Mouse (Mus musculus) heart, postnatal 14 days (tissue): Measurements from ENCODE around the gene Nacc1. TPM values are rescaled to one million over a fixed set of nuclear protein-coding genes. Genes with fewer than 3 reads are reported as not detected.

Experiments
- DNase-seq, 2 experiments: peaks; one replicate each; pipeline ENCODE4 v3.0.0; 2021 to 2022
- intact Hi-C: fragments of 180-260 bp; cut with DNase I; formaldehyde crosslinking; loops from one replicate; pipeline ENCODE4 v1.15.1; 2025
- total RNA-seq, 2 experiments: library from RNA; stranded (reverse); gene quantifications; 2 replicates each; pipeline ENCODE4 v1.2.3; 2021

The Nacc1 gene
- total RNA-seq, 2 experiments from 2014 or later, result 35.6 to 40.5 TPM

DNA sequence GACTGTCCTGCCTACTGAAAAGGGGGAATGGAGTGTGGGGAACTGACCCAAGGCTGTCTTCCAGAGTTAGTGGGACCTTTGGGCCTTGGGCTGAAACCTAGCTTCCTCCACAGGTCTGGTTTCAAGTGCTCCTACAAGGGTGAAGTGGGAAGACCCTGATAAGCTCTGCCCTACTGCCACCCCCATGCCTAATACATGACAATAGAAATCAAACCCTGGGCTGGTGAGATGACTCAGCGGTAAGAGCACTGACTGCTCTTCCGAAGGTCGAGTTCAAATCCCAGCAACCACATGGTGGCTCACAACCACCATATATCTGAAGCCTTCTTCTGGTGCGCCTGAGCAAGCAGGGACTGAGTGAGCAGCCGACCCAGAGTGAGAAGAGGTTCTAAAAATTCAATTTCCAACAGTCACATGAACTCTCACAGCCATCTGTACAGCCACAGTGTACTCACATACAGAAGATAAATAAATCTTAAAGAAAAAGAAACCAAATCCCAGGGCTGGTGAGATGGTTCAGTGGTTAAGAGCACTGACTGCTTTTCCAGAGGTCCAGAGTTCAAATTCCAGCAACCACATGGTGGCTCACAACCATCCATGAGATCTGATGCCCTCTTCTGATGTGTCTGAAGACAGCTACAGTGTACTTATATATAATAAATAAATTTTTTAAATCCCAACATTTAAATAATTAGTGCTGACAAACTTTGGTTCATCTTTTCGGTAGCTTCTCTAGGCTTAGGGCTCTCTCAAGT lies 18.8 kb downstream of the Nacc1 start:
- intact Hi-C loops, result no loop called here
- no peak for DNase-seq

DNA sequence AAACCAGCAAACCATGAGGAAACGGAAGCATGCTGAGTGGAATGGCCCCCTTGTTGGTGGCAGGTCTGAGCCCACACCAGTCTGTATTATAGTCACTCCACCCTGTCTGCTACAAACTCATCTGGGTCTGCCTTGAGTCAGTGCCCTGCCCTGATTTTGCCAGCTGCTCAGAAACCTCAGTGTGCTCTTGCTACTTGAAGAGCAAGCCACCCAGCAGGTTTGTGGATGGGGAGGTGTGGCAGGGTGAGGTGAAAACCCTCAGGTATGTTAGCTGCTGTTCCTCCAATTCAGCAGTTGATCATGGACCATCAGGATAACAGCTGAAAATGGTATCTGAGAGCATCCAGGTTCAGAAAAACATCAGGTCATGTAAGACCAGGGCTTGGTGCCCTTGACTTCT lies 19.6 kb downstream of the Nacc1 start:
- intact Hi-C loops, result no loop called here
- no peak for DNase-seq

DNA sequence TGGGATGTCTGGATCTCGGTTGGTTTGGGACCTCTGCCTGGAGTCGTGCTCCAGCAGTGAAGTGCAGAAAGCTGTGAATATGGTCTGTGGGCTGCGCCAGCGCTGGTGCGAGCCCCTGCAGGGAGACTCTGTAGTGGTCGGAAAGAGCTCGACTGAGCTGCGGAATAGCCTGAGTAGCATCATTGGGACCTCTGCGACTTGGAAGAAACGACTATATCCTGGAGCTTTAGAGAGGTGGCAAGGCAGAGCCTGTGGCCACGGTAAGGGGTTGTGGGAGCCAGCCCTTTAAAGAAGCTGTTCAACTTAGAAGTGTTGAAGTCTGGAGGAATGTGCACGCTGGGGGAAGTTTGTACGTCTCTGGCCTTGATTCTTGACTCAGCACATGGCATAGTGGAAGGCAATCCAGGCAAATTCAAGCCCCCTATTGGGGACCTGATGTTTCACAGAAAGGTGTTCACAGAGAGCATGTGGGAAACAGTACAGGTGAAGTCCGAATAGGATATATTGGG lies 22.2 kb downstream of the Nacc1 start:
- intact Hi-C loops, result no loop called here

GRCm38 (mm10) chr8:84664566-84665384 lies 22.9 kb downstream of the Nacc1 start:
- peak; percentile 76 to 80 for DNase-seq
- intact Hi-C loops, result loop anchor here (5.0 kb wide), 2 partner anchors 38 to 462 kb away; partner anchors contain the start of gene Lyl1

More for the DNA sequence above, 22.2 kb downstream of the Nacc1 start:
- DNase-seq, result no peak

- intact Hi-C loops, result loop anchor here (5.0 kb wide), 2 partner anchors 39 to 461 kb away; partner anchors contain the start of gene Lyl1
These were observed 24.0 kb downstream of the Nacc1 start for GRCm38 (mm10) chr8:84663483-84664327.

GRCm38 (mm10) chr8:84662581-84663065 lies 25.0 kb downstream of the Nacc1 start, which contains the start of gene Ier2:
Gene Ier2 (minus strand): TSS chr8:84662852.
- intact Hi-C loops, result loop anchor here (1.0 to 5.0 kb wide), 3 partner anchors 23 to 460 kb away; partner anchors contain the start of gene Lyl1
- DNase-seq, result peak; percentile 93 to 96

More at GRCm38 (mm10) chr8:84663483-84664327, 24.0 kb downstream of the Nacc1 start:
- DNase-seq, result peak; percentile 97 to 99

- peak; percentile 54 to 55 for DNase-seq
- intact Hi-C loops, result loop anchor here (1.0 to 5.0 kb wide), 3 partner anchors 23 to 460 kb away; partner anchors contain the start of gene Lyl1
These were observed 25.6 kb downstream of the Nacc1 start for GRCm38 (mm10) chr8:84661961-84662571.

DNA sequence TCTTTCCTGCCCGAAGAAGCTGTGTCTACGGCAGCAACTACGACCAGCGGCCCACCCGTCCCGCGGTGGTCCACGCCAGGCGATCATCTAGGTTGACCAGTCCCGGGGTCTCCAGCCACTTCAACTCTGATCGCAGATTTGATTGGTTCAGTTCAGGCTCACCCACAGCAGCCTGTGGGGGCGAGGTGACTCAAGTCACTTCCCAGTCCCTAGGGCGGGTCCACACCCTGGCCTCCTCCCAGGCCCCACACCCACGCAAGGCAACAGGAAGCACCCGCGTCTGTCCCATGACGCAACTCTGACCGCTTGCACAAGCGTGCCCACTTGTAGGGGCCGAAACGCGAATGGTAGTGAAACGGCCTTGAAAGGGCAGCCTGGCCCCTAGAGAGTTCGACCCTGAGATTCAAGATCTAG lies 26.2 kb downstream of the Nacc1 start:
- DNase-seq, result peak; percentile 91 to 92
- intact Hi-C loops, result loop anchor here (5.0 kb wide), 2 partner anchors 41 to 459 kb away; partner anchors contain the start of gene Lyl1

DNA sequence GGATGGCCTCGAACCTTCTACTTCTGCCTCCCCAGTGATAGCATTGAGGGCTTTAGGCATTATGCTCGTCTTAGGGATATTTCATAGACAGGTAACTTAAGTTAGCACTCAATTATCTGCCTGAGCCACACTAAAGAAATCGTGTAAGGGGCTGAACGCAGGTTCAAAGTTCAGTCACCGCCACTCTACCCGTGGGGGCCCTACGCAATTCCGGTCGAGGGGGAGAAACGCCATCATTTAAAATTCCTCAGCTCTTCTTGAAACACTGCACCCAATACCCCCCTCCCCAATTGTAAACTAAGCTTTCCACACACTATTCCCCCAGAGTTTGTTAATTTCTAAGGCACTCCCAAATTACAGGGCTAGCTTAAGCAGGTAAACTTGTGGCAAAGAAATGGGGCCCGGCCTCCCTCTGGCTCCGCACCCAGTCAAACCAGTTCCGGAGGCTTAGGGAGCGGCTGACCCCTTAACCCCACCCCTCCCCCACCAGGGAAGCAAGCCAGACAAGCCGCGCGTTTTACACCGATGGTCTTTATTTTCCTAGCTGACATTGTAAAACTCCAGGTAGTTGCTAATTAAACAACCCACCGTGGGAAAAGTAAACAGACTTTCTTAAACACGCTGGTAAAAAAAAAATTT lies 26.7 kb downstream of the Nacc1 start:
- peak; percentile 58 to 63 for DNase-seq

DNA sequence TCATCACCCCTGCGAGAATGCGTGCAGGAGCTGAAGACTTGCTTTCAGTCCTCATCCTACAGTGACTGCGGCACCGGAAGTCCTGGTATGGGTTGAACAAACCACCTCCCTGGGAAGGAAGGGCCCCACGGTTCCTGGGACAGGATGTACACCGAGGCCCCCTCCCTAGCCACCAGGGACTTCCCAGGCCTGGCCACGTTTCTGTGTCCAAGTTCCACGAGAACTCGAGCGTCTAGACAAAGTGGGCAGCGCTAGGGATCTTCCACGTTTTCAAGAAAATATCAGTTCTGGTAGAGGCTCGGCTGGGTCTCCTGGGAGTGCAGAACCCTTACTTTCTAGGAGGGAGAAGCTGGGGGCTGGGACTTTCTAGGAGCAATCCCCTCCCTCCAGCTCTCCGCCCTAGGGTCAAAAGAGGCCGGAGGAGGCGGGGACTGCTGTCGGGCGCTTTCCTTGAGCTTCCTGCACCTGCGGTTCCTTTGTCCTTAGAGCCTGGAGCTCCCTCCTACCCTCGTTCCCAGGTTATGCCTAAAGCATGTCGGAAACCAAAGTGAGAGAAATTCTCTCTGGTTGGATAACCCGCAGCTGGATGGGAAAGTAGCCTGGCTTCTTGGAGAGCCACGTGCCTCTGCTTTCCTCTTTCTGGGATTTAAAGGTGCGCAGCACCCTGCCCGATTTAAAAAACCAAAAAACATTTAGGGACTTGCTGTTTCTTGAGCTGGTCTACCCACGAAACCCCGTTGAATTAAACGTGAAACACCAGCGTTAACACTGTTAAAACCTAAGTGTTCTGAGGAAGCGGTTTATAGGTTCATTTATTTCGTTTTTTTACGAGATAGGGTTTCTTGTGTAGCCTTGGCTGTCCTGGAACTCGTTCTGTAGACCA lies 27.5 kb downstream of the Nacc1 start:
- intact Hi-C loops, result loop anchor here (5.0 kb wide), 2 partner anchors 42 to 458 kb away; partner anchors contain the start of gene Lyl1
- peak; percentile 74 to 75 for DNase-seq

More for the DNA sequence above, 26.7 kb downstream of the Nacc1 start:
- intact Hi-C loops, result loop anchor here (5.0 kb wide), 2 partner anchors 41 to 459 kb away; partner anchors contain the start of gene Lyl1

DNA sequence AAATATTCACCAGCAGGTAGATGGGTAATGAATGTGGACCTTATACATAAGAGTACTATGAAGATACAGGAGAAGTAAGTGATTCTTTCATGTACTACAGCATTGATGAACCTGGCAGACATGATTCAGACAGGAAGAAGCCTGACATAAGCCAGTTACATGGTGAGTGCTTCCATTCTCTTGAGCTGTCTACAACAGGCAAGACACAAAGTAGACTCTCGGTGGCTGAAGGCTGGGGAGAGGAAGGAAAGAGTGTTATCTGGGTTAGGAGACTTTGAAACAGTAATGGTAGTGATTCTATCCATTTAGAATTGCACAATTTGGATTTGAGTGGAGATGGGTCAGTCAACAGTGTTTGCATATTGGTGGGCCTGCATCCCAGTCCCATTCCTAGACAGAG lies 28.7 kb downstream of the Nacc1 start:
- no peak for DNase-seq
- intact Hi-C loops, result no loop called here

DNA sequence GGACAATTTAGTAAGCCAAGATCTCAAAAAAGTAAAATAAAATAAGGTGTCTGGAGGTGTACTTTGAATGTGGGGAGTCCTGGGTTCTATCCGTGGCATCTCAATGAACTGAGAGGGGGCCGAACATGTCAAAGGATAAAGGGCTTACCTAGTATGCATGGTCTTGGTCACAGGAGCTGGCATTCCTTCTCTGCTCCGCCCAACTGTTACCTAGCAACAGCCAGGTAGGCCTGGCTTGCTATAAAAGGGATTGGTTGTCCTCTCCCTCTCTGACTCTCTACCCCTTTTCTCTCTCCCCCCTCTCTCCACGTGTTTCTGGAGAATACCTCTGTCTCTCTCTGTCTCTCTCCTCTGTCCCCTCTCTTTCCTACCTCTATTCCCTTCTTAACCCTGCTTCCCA lies 30.0 kb downstream of the Nacc1 start:
- intact Hi-C loops, result no loop called here
- no peak for DNase-seq

DNA sequence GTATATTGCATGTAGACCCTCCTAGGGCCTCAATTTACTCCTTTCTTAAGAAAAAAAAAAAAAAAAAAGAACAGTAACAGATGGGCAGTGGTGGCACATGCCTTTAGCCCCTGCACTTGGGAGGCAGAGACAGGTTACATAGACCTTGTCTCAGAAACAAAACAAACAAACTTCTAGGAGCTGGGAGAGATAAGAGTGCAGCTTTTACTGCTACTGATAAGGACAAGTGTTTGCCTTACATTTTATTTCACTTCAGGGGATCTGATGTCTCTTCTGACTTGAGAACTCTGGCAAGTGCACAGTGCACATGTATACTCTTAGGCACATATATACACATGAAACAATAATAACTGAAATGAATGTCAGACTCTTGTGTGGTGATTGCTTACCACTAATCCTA lies 30.5 kb downstream of the Nacc1 start:
- no peak for DNase-seq
- intact Hi-C loops, result no loop called here

DNA sequence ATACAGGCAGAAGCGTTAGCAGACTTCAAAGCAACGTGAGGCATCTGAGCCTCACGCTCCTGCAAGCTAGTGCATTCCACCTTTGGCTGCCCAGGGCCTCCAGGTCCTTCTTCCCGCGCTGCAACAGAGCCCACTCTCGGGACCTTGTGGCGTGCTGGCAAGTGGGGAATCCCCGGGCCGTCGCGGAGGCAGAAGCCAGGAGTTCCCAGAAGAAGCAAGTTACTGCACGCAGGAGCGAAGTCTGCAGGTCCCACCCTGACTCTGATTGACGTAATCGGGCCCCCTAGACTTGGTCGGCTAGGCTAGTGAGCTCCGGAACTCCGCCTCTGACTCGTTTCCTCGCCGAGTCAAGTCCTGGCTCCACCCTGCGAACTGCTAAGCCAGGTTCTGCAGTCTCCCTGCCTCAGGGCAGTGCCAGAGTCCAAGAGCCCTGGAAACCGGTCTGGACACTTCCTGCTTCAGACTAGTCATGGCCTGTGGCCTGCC lies 31.0 kb downstream of the Nacc1 start:
- intact Hi-C loops, result no loop called here
- DNase-seq, result peak; percentile 76 to 80

DNA sequence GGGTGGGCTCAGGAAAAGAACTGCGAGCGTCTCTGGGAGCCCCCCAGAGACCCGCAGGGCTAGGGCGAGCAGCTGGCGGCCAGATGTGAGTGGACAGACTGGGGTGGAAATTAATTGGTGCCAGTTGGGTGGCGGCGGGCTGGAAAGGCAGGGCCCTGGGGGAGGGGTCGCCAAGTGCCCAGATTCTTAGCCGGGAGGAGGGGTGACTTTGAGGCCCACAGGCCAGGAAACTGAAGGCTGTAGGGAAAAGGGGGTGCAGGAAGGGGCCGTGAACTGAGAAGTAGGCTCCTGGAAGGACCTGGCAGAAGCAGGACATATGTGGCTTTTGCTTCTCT lies 31.5 kb downstream of the Nacc1 start:
- intact Hi-C loops, result no loop called here
- peak; percentile 30 to 53 for DNase-seq

DNA sequence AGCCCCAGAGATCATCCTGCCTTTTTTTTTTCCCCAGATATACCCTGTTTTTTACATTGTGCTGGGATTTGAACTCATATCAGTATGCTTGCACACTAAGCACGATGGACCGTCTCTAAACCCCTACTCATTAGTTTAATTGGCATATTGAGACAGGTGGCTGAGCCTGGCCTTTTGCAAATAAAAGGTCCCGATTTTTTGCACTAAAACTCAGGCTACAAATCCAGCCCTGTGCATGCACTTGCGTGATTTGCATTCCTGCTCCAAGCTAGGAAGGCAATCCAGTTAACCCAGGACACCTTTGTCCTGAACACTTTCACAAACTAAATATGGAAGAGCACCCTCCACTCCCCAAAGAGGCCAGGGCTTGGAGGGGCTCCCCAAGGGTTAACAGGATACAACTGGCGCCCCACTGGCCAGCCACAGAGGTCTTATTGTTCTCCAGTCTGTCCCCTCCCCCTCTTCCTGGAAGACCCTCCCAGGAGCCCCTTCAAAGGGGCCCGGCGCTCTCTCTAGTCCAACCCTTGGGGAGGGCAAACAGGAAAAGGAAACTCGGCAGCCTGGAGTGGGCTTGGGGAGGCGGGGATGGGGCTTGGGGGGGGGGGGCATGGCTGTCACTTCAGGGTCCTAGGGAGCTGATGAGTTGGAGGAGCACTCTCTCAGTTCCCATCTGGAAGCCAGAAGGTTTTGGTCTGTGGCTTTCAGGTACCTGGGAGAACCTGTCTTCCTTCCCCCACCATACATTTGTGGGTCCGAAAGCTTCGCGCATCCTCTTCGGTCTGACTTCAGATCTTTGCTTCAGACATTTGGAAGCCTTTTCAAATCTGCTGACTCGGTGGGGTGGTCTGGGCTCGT lies 32.1 kb downstream of the Nacc1 start:
- intact Hi-C loops, result no loop called here
- DNase-seq, result peak; percentile 39 to 52

DNA sequence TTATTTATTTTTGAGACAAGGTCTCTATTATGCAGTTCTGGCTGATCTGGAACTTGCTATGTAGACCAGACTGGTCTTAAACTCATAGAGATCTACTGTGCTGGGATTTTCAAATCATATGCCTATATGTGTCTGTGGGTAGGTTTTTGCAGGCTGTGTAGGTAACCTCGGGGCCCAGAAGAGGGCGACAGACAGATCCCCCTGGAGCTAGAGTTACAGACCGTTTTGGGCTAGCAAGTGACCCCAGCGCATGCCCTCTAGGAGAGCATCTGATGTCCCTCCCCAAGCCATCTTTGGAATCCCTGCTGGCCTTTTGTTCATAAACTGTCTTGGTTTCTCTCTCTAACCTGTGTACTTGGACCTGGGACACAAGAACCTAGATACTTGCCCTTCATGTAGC lies 33.1 kb downstream of the Nacc1 start:
- intact Hi-C loops, result no loop called here

More for the DNA sequence above, 33.1 kb downstream of the Nacc1 start:
- DNase-seq, result no peak
